Mouse (Mus musculus) left cerebral cortex, postnatal 25 days (tissue): ENCODE data around the gene 4930539E08Rik. TPM values are rescaled to one million over a fixed set of nuclear protein-coding genes. Genes with fewer than 3 reads are reported as not detected.

Experiments used
- DNase-seq, 2 experiments: peaks; one replicate each; pipeline ENCODE4 v3.0.0; 2022; ENCODE audit warnings: low spot score in 2 of 2, mixed read lengths in 1 of 2
- intact Hi-C: fragments of 180-260 bp; cut with DNase I; formaldehyde crosslinking; loops from one replicate; pipeline ENCODE4 v1.15.1; 2025
- total RNA-seq, 2 experiments: library from RNA; stranded (reverse); gene quantifications; 2 replicates each; pipeline ENCODE4 v1.2.3; 2021

4930539E08Rik gene
- total RNA-seq, 2 experiments from 2014 or later: 9.5 to 11.4 TPM

DNA sequence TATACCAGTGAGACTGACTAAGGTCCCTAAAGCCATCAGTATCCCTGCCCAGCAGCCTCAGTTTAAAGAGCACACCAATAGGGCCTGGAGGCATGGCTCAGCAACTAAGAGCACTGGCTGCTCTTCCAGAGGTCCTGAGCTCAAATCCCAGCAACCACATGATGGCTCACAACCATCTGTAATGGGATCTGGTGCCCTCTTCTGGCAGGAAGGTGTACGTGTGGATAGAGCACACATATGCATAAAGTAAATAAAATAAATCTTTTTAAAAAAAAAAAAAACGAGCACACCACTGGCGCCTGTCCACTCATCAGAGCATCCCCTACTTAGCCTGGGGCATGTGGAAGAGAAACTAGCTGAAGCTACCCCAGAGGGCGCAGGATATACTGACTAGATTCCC is 13.6 kb downstream of the 4930539E08Rik start:
- intact Hi-C loops: no loop called here

DNA sequence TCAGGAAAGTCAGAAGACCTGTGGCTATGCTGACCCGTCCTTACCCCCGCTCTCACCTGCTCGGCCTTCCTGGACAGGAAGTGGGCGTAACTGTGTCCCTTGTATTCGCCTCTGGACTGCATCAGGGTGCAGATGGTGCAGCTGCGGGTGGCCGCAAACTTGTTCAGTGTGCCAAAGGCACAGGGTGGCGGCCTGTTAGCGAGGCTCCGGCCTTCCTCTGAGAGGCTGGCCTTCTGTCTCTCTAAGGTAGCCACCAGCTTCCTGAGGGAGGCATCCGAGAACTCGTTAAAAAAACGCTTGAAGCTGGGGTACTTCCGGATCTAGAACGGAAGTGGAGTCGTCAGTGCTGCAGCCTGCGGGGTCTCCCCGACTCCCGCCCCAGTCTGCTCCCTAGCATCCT is 15.7 kb downstream of the 4930539E08Rik start:
- no peak for DNase-seq
- intact Hi-C loops: no loop called here

More for the DNA sequence above, 13.6 kb downstream of the 4930539E08Rik start:
- DNase-seq: no peak

DNA sequence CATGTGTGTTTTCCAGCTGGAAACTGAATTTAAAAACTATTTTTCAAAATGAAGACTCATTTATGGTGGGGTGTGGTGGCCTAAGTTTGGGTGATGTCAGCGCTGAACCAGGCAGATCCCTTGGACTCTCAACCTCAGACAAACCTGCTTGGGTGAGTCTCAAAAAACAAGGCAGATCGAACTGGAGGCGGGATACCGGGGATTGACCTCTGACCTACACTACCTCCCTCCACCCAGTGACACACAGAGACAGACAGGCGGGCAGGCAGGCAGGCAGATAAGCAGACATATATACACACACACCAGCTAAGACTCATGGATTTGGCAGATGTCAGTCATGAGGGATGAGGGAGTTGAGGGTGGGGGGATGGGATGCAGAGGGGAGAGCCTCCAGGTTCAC is 16.9 kb downstream of the 4930539E08Rik start:
- intact Hi-C loops: no loop called here
- DNase-seq: no peak

DNA sequence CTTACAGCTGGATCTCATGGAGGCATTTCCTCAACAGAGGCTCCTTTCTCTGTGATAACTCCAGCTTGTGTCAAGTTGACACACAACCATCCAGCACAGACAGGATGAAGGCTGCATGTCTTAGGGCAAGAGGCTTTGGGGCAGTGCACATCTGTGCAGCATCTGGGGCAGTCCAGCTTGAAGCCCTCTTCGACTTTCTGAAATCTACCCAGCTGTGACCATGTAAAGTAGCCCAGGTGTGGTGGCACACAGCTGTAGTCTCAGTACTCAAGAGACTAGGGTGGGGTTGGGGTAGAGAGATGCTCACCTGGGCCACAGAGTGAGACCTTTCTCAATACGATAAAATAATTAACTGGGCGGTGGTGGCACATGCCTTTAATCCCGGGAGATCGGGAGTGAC is 17.3 kb downstream of the 4930539E08Rik start:
- intact Hi-C loops: no loop called here
- no peak for DNase-seq

DNA sequence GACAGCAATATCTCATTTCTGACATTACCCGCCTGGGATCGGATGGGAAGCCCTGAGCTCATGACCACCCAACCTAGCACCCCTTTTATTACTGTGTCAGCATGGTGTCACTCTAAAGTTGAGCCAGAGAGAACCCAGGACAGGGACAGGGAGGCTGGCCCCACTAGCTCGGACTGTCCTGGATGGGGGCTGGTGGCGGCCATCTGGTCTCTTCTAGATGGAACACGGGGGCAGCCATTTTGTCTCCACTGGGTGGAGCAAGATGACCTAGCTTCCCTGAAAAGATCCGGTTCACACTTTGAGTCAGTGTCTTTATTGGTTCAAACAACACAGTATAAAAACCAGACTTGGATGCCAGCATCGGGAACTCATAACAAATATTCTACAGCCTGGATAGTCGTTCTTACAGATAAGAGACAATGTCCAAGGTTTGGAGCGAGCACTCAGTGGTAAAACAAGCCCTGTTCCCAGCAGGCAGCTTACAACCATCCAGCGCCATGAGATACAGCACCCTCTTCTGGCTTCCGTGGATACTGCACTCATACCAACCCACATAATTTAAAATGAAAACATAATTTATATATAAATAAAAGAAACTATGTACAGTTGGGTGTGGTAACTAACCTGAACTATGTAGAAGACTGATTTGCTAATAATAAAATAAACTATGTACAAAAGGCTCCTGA is 18.9 kb downstream of the 4930539E08Rik start:
- intact Hi-C loops: no loop called here
- no peak for DNase-seq

DNA sequence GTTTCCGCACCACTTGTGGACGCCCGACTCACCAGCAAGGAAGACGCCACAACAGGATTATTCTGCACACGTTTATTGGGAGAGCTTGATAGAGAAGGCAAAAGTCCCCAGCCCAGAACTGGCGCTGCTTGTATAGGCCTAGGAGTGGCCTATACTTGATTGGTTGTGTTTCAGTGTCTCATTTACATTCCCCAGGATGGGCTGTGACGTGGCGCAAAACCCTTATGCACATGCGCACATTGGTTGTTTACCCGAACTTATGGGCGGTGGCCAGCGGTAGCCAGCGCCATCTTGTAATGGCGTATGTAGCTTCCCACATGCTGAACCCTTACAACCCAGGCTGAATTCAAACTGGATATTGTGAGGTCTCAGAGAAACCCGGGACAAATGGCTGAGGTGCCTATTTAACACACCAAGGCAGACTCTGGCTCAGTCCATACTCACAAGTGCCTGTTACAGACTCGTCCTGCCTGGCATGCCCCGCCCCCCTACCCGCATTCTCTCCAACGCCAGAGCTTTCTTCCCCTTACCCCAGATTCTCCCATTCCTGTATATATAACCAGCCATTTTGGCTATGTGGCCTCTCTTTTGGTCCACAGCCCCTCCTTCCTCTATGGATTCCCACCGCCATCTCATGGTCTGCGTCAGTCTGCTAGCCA is 19.8 kb downstream of the 4930539E08Rik start:
- no peak for DNase-seq
- intact Hi-C loops: no loop called here

DNA sequence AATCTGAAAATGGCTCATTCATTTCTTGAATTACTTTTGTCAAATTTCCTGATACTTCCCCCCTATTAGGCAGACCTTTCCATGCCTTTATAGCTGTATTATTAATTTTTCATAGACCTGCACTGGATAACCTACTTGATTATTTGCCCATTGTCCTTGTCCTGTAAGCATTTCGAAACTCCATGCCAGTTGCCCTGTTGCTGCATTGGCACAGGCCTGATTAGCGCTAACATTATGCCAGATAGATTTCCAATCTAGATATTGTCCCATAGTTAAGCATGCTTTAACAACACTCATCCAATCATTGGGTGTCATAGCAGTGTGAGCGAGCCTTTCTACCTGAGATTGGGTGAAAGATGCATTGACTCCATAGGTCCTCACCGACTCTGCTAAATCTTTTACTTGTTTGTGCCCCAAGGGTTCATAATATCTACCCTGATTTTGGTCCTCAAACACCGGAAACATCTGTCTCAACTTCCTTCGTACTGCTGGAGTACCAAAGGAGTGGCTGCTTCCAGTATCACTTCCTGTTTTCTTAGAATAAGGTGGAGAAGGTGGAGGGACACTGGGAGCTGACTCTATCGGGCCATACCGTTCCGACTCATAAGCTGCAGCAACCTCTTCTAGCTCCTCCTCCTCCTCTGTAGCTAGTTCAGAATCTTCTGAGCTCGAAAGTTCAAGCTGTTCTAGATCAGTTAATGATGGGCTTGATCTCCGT is 20.9 kb downstream of the 4930539E08Rik start:
- no peak for DNase-seq
- intact Hi-C loops: no loop called here

DNA sequence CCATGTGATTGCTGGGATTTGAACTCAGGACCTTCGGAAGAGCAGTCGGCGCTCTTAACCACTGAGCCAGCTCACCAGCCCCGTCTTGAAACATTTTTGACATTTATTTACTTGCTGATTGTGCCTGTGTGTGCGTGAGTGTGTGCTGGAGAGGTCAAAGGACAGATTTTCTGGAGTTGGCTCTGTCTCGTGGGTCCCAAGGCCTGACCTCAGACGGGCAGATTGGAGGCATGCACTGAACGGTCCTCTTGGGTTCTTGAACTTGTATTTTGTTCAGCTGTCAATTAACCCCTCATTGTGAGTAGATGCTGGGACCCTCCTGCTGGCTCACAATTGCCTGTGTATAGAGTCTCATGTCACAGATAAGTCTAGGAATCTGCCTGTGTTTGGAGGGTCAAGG is 28.9 kb downstream of the 4930539E08Rik start:
- no peak for DNase-seq
- intact Hi-C loops: no loop called here

DNA sequence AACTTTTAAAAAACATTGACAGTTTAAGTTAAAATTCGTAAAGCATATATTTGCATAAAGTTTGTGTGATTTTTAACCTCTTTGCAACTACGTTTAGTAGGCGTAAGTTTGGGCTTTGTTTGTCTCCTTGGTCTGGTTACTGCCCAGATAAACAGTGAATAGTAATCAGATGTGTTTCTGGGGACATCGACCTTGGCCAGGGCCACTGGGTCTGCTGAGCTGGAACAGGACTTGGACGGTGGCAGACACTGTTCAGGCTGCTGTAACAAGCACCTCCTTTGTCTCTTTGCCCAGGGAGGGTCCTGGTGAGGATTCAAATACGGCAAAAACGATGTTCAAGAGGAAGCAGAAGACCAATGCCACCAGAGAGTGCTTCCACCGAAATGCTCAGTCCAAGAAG is 29.9 kb downstream of the 4930539E08Rik start:
- no peak for DNase-seq
- intact Hi-C loops: no loop called here

DNA sequence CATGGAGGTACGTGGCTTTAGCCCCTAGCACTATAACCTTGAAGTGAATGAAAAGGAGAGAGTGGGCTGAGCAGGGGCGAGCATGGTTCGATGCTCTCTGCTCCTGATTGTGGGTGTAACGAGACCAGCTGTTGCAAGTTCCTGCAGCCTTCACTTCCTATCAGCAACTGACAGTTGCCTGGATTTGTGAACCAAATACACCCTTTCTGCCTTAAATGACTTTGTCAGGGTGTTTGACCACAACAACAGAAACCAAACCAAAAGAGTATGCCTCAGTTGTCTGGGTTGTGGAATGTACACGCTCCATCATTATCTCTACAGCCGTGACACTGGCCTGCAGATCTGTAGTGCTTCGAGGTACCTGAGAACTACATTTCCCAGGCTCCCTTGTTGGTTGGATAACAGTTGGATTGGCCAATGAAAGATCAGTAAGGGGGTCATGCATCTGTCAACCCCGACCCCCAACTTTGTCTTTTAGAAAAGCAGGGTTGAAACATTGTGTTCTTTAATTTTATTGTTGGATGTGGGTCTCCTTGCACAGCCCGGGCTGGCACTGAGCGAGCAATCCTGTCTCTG is 31.1 kb downstream of the 4930539E08Rik start:
- intact Hi-C loops: loop anchor here (1.0 kb wide), 1 partner anchor 42 kb away; no protein-coding TSS in a partner anchor
- DNase-seq: no peak

DNA sequence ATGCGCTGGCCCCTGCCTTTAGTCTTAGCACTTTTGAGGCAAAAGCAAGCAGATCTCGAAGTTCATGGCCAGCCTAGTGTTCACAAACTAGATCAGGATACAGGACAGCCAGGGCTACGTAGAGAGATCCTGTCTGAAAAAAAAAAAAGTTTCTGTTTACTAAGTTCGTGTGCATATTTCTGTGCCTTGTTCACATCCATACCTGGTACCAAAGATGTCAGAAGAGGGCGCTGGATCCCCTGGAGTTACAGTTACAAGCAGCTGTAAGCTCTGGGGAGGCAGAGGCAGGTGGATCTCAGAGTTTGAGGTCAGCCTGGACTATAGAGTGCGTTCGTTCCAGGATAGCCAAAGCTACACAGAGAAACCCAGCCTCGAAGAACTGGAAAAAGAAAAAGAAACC is 32.3 kb downstream of the 4930539E08Rik start:
- intact Hi-C loops: loop anchor here (1.0 kb wide), 1 partner anchor 43 kb away; no protein-coding TSS in a partner anchor
- DNase-seq: no peak

DNA sequence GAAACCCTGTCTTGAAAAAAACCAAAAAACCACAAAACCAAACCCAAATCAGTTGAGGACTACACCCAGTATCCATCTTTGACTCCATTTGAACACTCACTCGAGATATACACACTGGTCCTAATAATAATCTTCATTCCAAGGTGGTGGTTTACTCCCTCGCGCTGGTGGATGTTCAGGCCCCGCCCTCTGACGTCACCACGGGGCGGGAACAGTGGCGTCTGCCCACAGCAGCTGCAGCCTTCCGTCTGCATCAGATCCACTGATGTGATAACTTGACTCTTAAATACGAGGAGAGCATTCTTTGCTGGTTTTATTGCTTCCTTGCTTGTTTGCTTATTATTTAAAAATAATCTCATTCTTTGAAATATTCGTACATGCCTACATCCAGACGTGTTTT is 32.8 kb downstream of the 4930539E08Rik start:
- intact Hi-C loops: no loop called here
- DNase-seq: peak in 1 of 2 experiments; percentile 56

DNA sequence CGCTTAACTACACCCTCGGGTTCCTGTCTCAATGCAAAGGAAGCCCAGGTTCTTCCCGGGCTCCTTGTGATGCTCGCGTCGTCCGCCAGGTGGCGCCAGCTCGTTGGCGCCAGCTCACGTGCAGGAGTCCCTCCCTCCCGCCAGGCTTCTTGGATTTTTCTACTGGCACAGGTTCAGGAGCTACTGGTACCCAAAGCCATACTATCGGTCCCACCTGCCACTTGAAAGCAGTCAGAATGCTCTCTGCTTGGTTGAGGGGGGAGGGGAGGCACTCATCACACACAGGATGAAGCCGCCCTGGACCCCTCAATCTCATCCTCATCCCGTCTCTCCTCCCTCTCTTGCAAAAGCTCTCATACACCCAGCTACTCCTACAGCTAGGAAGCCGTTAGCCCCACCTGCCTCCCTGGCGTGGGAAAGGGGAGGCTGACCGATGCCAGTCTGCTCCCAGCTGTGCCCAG is 35.2 kb downstream of the 4930539E08Rik start:
- DNase-seq: peak; percentile 79 to 82
- intact Hi-C loops: loop anchor here (5.0 kb wide), 1 partner anchor 188 kb away; the partner anchor contains the start of genes Mapk14 and Slc26a8

DNA sequence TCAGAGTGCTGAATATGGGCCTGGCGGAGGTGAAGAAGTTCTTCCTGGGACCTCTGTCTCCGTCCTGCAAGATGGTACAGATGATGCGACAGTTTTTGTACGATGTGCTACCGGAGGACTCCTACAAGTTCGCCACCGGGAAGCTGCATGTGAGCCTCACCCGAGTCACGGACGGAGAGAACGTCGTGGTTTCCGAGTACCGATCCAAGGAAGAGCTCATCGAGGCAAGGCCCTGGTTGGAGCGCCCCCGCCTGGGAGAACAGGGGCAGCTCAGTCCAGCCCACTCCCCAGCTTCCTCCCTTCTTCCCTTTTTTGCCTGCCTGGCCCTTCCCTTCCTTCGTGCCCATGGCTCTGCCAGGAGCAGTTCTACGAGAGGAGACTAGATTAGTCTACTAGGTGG is 38.3 kb downstream of the 4930539E08Rik start:
- peak in 1 of 2 experiments; percentile 48 for DNase-seq
- intact Hi-C loops: loop anchor here (5.0 kb wide), 1 partner anchor 185 kb away; the partner anchor contains the start of genes Mapk14 and Slc26a8

DNA sequence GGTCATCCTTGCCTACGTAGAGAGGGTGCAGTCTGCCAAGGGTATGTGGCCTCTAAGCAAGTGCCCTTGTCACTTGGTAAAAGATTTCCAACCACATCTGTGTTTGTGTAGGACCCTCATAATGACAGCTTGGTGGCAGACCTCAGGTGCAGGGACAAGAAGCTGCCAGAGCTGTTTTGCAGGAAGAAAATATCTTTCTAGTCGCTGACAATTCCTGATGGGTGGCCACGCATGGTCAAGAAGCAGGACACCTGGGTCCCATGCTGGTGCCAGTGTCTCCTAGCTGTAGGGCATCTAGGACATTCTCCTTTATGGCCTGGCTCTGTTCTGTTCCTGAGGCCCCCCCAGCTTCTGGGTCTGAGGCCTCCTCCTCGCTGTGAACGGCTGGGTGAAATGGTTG is 38.8 kb downstream of the 4930539E08Rik start:
- DNase-seq: no peak
- intact Hi-C loops: loop anchor here (5.0 kb wide), 1 partner anchor 184 kb away; the partner anchor contains the start of genes Mapk14 and Slc26a8

DNA sequence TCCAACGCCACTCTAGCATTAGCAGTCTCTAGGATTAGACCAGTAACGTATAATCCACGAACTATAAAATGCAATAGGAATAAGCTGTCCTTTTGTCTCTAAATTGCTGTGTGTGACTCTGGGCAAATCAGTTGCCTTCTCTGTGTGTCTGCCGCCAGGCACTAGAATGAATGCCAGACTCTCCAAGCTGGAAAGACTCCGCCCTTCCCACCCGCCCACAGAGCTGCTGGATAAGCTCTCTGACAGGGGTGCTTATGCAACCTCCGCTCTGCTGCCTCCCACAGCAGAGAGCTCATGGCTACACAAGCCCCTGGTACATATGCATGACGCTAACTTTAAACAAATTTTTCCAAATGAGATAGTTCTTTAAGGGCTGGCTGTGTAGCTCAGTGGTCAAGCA is 39.8 kb downstream of the 4930539E08Rik start:
- intact Hi-C loops: loop anchor here (1.0 to 5.0 kb wide), 4 partner anchors 31 to 183 kb away; partner anchors contain the start of genes Mapk14 and Slc26a8
- DNase-seq: peak; percentile 71 to 93

DNA sequence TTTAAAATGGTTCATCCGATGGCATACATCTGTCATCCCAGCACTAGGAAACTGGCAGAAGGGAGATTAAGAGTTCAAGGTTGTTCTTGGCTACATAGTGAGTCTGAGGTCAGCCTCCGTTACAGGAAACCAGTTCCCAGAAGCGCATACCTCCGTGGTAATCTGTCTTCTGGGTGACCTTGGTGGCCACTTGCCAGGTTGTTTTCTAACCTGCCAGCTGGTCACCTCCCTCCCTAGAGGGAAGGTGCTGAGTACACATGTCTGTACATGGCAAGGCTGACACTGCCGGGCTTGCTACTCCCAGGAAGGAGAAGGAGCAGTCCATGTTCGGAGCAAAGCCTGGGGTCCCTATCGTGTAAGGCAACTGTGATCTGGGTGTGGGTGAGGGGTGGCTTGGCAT is 40.3 kb downstream of the 4930539E08Rik start:
- intact Hi-C loops: loop anchor here (1.0 to 5.0 kb wide), 4 partner anchors 32 to 183 kb away; partner anchors contain the start of genes Mapk14 and Slc26a8
- peak in 1 of 2 experiments; percentile 29 for DNase-seq

DNA sequence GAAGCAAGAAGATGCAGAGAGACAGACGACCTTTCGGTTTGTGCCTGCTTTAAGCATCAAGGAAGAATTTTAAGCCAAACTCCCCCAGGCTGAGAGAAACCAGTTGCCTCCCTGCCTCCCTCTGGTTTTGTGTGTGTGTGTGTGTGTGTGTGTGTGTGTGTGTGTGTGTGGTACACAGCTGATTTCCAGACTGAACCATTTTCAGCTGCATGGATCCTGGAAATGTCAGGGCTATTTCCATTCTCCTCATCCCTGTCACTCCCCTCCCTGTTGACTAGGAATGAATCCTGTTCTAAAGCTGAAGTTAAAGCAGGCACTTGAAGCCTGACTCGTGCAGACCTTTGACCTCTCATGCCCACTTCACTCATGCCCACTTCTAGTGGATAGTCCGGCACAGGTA is 40.9 kb downstream of the 4930539E08Rik start:
- peak; percentile 40 to 85 for DNase-seq
- intact Hi-C loops: loop anchor here (2.0 kb wide), 2 partner anchors 33 to 129 kb away; no protein-coding TSS in a partner anchor

DNA sequence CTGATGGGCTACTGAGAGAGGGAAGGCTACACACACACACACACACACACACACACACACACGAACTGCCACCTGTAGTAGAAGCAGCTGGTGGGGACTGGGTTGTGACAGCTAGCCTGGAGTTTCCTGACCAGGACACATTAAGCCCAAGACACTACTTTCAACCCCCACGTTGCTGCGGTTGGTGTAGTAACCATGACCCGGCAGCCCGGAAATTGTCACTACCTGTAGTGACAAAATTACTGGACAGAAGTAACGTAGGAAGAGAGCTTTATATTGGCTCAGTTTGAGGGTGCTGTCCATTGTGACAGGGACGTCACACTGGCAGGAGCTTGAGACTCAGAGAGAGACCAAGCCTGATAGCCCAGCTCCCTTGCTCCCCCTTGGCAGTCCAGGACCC is 42.8 kb downstream of the 4930539E08Rik start:
- intact Hi-C loops: no loop called here
- no peak for DNase-seq

DNA sequence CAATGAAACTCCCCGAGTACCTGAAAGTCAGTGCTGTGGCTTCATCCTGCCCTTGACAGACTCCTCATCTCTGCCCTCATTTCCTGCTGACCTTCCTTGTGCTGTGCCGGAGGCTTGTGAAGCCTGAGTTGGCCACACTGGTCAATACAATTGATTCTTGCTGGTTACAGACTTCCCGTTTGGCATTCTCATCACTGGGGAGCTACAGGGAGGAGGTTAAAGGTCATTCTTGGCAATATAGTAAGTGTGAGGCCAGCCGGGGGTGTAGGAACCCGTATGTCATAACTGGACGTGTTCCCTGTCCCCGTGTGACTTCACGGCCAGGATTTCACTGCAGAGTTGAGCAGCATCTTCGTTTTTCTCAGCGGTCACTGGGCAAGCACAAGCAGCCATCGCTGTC is 43.3 kb downstream of the 4930539E08Rik start:
- intact Hi-C loops: no loop called here

More for the DNA sequence above, 43.3 kb downstream of the 4930539E08Rik start:
- no peak for DNase-seq
